Mouse (Mus musculus) cerebellum, adult 2 months (tissue): ENCODE data around the gene Trap1.

ENCODE experiments used
- CTCF ChIP-seq: fragments of 200-500 bp; IDR thresholded peaks from 2 replicates; pipeline ENCODE4 v1.5.1; 2011; ENCODE audit warnings: low read depth, mild to moderate bottlenecking, control low read depth, low read length, moderate library complexity, borderline replicate concordance; ENCODE audit not compliant: insufficient read depth
- POLR2A ChIP-seq: fragments of 200-500 bp; IDR thresholded peaks from 2 replicates; pipeline ENCODE4 v1.6.1; 2011; ENCODE audit warnings: low read length, control low read depth, borderline replicate concordance; ENCODE audit not compliant: insufficient read depth

- TF ChIP-seq CTCF (no peak), POLR2A (no peak)
Observed at GRCm38 (mm10) chr16:4031441-4032274, 46.0 kb downstream of the Trap1 start.
